Mouse (Mus musculus): ENCODE measurements around the gene Clpb. TPM values are rescaled to one million over a fixed set of nuclear protein-coding genes. Genes with fewer than 3 reads are reported as not detected.

Clpb gene
- polyA plus RNA-seq, 1 experiment from 2014 or later = 59.6 TPM

DNA sequence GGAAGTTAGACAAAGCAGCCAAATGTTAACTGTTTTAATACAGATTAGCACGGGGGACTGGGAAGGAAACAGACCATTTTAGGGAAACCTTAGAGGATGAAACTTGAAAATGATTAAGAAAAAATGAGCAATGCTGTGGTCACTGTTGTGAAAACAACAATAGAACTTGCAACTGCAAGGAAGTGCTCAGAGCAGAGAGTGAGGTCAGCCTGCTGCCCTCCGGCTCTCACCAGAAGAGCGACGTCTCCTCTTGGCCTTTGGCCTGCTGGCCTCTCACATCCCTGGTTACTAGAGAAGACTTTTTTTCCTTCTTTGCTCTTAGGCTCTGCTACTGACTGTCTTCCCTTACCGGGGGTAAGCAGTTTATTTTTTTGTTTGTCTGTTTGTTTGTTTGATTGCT lies 19.5 kb downstream of the Clpb start:
- 52% methylated on average over 5 of the region's 5 CpGs for WGBS
- ATAC-seq (ENCODE audit: low read depth) = no peak
- H3K4me3 ChIP-seq (ENCODE audit: low read length) = no peak overlapping the region
- no peaks in the 10 kb centered on the region for H3K4me1 ChIP-seq (replicated peaks; ENCODE audit: control insufficient read depth, insufficient read depth, low read length)
- no peaks in the 10 kb centered on the region for H3K27me3 ChIP-seq (ENCODE audit: control insufficient read depth, insufficient read depth, low read depth, low read length)
- no peak overlapping the region for H3K9ac ChIP-seq (ENCODE audit: low read length)
- no peak overlapping the region for H3K27ac ChIP-seq (ENCODE audit: low read length)
- no peak overlapping the region for H3K4me2 ChIP-seq (ENCODE audit: low read depth, low read length)
- no peaks in the 10 kb centered on the region for H3K36me3 ChIP-seq (ENCODE audit: control insufficient read depth, insufficient read depth, low read length)
- H3K9me3 ChIP-seq (ENCODE audit: control insufficient read depth, low read length) = no peaks in the 10 kb centered on the region

- no peak overlapping the region for H3K4me2 ChIP-seq (ENCODE audit: low read depth, low read length)
- H3K9me3 ChIP-seq (ENCODE audit: control insufficient read depth, low read length) = no peaks in the 10 kb centered on the region
- H3K4me3 ChIP-seq (ENCODE audit: low read length) = no peak overlapping the region
- H3K4me1 ChIP-seq (replicated peaks; ENCODE audit: control insufficient read depth, insufficient read depth, low read length) = no peaks in the 10 kb centered on the region
- no peak overlapping the region for H3K27ac ChIP-seq (ENCODE audit: low read length)
- no peaks in the 10 kb centered on the region for H3K36me3 ChIP-seq (ENCODE audit: control insufficient read depth, insufficient read depth, low read length)
- no peaks in the 10 kb centered on the region for H3K27me3 ChIP-seq (ENCODE audit: control insufficient read depth, insufficient read depth, low read depth, low read length)
- WGBS = 60% methylated on average over 9 of the region's 9 CpGs
- ATAC-seq (ENCODE audit: low read depth) = no peak
- no peak overlapping the region for H3K9ac ChIP-seq (ENCODE audit: low read length)
Measured at GRCm38 (mm10) chr7:101683976-101684630, 20.7 kb downstream of the Clpb start.

DNA sequence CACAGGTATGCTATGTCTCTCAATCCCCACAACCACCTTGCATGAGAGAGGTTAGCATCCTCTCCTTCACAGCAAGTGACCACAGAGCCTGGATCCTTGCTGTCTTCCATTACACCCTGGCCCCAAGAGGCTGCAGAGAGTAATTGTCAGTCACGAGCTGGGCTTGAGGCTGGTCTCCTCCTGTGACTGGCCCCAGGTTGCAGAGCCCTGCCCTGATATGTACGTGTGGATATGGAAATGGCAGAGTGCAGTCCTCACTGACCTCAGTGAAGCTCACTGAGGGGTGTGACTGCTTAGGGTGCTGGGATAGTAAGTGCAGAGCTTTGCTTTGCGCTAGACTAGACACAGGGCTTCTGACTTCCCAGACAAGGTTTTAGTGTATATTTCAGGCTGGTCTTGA lies 21.2 kb downstream of the Clpb start:
- H3K36me3 ChIP-seq (ENCODE audit: control insufficient read depth, insufficient read depth, low read length) = no peaks in the 10 kb centered on the region
- WGBS = 51% methylated on average over 3 of the region's 3 CpGs
- H3K27ac ChIP-seq (ENCODE audit: low read length) = no peak overlapping the region
- no peaks in the 10 kb centered on the region for H3K9me3 ChIP-seq (ENCODE audit: control insufficient read depth, low read length)
- no peak overlapping the region for H3K4me2 ChIP-seq (ENCODE audit: low read depth, low read length)
- no peaks in the 10 kb centered on the region for H3K4me1 ChIP-seq (replicated peaks; ENCODE audit: control insufficient read depth, insufficient read depth, low read length)
- no peak for ATAC-seq (ENCODE audit: low read depth)
- no peak overlapping the region for H3K4me3 ChIP-seq (ENCODE audit: low read length)
- no peaks in the 10 kb centered on the region for H3K27me3 ChIP-seq (ENCODE audit: control insufficient read depth, insufficient read depth, low read depth, low read length)
- H3K9ac ChIP-seq (ENCODE audit: low read length) = no peak overlapping the region

GRCm38 (mm10) chr7:101687144-101687543 lies 23.7 kb downstream of the Clpb start:
- Histone ChIP-seq H3K4me2 (ENCODE audit: low read depth, low read length) (no peak overlapping the region), H3K4me3 (ENCODE audit: low read length) (no peak overlapping the region), H3K9ac (ENCODE audit: low read length) (no peak overlapping the region), H3K27me3 (ENCODE audit: control insufficient read depth, insufficient read depth, low read depth, low read length) (no peaks in the 10 kb centered on the region), H3K4me1 (replicated peaks; ENCODE audit: control insufficient read depth, insufficient read depth, low read length) (no peaks in the 10 kb centered on the region), H3K9me3 (ENCODE audit: control insufficient read depth, low read length) (no peaks in the 10 kb centered on the region), H3K27ac (ENCODE audit: low read length) (no peak overlapping the region), H3K36me3 (ENCODE audit: control insufficient read depth, insufficient read depth, low read length) (no peaks in the 10 kb centered on the region)
- ATAC-seq (ENCODE audit: low read depth) = no peak
- WGBS = 76% methylated on average over 2 of the region's 2 CpGs

GRCm38 (mm10) chr7:101690471-101690870 lies 27.0 kb downstream of the Clpb start:
- no peaks in the 10 kb centered on the region for H3K4me1 ChIP-seq (replicated peaks; ENCODE audit: control insufficient read depth, insufficient read depth, low read length)
- WGBS = 83% methylated on average over 2 of the region's 2 CpGs
- no peak overlapping the region for H3K4me2 ChIP-seq (ENCODE audit: low read depth, low read length)
- no peak overlapping the region for H3K4me3 ChIP-seq (ENCODE audit: low read length)
- no peak for ATAC-seq (ENCODE audit: low read depth)
- H3K27ac ChIP-seq (ENCODE audit: low read length) = no peak overlapping the region
- no peaks in the 10 kb centered on the region for H3K36me3 ChIP-seq (ENCODE audit: control insufficient read depth, insufficient read depth, low read length)
- H3K9ac ChIP-seq (ENCODE audit: low read length) = no peak overlapping the region
- no peaks in the 10 kb centered on the region for H3K27me3 ChIP-seq (ENCODE audit: control insufficient read depth, insufficient read depth, low read depth, low read length)
- H3K9me3 ChIP-seq (ENCODE audit: control insufficient read depth, low read length) = no peaks in the 10 kb centered on the region

DNA sequence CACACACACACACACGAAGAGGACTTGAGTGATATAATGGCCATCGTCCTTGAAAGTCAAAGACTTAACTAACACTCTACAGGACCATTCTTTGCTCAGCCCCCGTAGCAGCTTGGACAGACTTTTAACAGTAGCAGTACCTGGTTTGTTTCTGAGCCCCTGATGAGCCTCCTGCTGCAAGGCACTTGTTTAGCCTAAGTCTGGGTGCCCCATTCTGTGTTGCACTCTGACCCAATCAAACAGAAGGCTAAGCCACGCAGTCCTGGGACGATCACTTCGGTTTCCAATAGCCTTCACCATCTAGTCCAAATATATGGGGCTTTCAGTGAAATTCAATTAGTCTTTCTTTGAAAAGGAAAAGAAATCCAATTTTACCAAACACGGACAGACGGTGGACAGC lies 28.4 kb downstream of the Clpb start:
- ATAC-seq (ENCODE audit: low read depth) = no peak
- Histone ChIP-seq H3K27me3 (ENCODE audit: control insufficient read depth, insufficient read depth, low read depth, low read length) (no peaks in the 10 kb centered on the region), H3K4me1 (replicated peaks; ENCODE audit: control insufficient read depth, insufficient read depth, low read length) (no peaks in the 10 kb centered on the region), H3K27ac (ENCODE audit: low read length) (no peak overlapping the region), H3K4me3 (ENCODE audit: low read length) (no peak overlapping the region), H3K9ac (ENCODE audit: low read length) (no peak overlapping the region), H3K4me2 (ENCODE audit: low read depth, low read length) (no peak overlapping the region), H3K36me3 (ENCODE audit: control insufficient read depth, insufficient read depth, low read length) (no peaks in the 10 kb centered on the region), H3K9me3 (ENCODE audit: control insufficient read depth, low read length) (no peaks in the 10 kb centered on the region)
- WGBS = 77% methylated on average over 8 of the region's 8 CpGs

- Histone ChIP-seq H3K4me2 (ENCODE audit: low read depth, low read length) (no peak overlapping the region), H3K9me3 (ENCODE audit: control insufficient read depth, low read length) (no peaks in the 10 kb centered on the region), H3K27ac (ENCODE audit: low read length) (no peak overlapping the region), H3K27me3 (ENCODE audit: control insufficient read depth, insufficient read depth, low read depth, low read length) (no peaks in the 10 kb centered on the region), H3K36me3 (ENCODE audit: control insufficient read depth, insufficient read depth, low read length) (no peaks in the 10 kb centered on the region), H3K4me1 (replicated peaks; ENCODE audit: control insufficient read depth, insufficient read depth, low read length) (no peaks in the 10 kb centered on the region), H3K4me3 (ENCODE audit: low read length) (no peak overlapping the region), H3K9ac (ENCODE audit: low read length) (no peak overlapping the region)
- no peak for ATAC-seq (ENCODE audit: low read depth)
- 71% methylated on average over 14 of the region's 14 CpGs for WGBS
Measured at GRCm38 (mm10) chr7:101692446-101692845, 29.0 kb downstream of the Clpb start.

DNA sequence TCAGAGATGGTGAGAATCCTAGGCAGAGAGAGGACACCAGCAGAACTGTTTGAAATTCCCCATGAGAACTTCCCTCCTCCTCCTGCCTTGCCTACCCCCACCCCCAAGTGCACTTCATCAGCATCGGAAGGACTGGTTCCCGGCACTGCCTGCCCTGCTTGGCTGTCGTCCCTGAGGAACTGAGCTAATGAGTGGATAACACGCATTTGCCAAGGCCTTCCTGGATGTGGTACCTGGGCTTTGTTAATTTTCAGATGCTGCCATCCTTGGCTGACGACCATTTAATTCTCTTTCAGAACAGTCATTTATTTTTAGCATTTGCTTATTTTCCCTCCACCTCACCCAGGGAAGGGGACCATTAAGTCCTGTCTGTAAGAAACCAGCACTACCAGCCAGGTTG lies 32.0 kb downstream of the Clpb start:
- Histone ChIP-seq H3K27me3 (ENCODE audit: control insufficient read depth, insufficient read depth, low read depth, low read length) (no peaks in the 10 kb centered on the region), H3K4me3 (ENCODE audit: low read length) (no peak overlapping the region), H3K4me2 (ENCODE audit: low read depth, low read length) (no peak overlapping the region), H3K9ac (ENCODE audit: low read length) (no peak overlapping the region), H3K36me3 (ENCODE audit: control insufficient read depth, insufficient read depth, low read length) (no peaks in the 10 kb centered on the region), H3K27ac (ENCODE audit: low read length) (no peak overlapping the region), H3K9me3 (ENCODE audit: control insufficient read depth, low read length) (no peaks in the 10 kb centered on the region), H3K4me1 (replicated peaks; ENCODE audit: control insufficient read depth, insufficient read depth, low read length) (no peaks in the 10 kb centered on the region)
- ATAC-seq (ENCODE audit: low read depth) = no peak
- 54% methylated on average over 5 of the region's 5 CpGs for WGBS

DNA sequence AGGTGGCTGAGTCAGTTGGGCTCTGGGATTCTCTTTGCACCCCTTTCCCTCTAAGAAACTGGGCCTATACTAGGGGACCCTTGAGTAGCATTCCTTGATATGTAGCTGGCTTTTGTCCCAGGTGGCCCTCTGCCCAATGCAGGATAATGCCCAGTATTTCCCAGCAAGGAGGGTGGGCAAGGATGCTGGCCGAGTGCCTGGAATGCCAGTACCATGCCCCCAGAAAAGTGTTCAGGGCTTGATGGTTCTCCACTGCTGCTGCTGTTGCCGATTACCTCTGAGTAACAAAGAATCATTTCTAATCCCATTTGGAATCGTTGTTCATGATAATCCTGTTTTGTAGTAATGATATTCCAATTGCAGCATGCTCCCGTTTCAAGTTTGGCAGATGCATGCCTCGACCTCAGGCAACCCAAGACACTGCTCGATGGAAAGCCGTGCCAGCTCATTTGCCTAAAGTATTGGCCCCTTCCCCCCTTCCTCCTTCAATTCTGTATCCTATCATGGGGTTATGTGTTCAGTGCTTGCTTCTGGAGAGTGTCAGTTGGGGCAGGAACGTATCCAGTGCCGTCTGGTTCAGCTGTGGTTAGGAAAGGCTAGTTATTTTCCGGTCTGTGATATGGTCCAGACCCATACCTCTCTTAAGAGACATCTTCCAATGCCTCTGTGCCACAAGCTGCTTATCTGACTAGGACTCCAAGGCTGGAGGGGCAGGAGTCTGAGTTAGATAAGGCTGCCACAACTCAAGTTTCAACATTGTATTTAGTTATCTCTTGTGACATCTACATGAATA lies 33.7 kb downstream of the Clpb start:
- 81% methylated on average over 10 of the region's 10 CpGs for WGBS

More for the DNA sequence above, 33.7 kb downstream of the Clpb start:
- H3K4me2 ChIP-seq (ENCODE audit: low read depth, low read length) = no peak overlapping the region
- H3K27me3 ChIP-seq (ENCODE audit: control insufficient read depth, insufficient read depth, low read depth, low read length) = no peaks in the 10 kb centered on the region
- H3K4me3 ChIP-seq (ENCODE audit: low read length) = no peak overlapping the region
- H3K9me3 ChIP-seq (ENCODE audit: control insufficient read depth, low read length) = no peaks in the 10 kb centered on the region
- H3K9ac ChIP-seq (ENCODE audit: low read length) = no peak overlapping the region
- no peaks in the 10 kb centered on the region for H3K36me3 ChIP-seq (ENCODE audit: control insufficient read depth, insufficient read depth, low read length)
- ATAC-seq (ENCODE audit: low read depth) = no peak
- H3K27ac ChIP-seq (ENCODE audit: low read length) = no peak overlapping the region
- H3K4me1 ChIP-seq (replicated peaks; ENCODE audit: control insufficient read depth, insufficient read depth, low read length) = no peaks in the 10 kb centered on the region

Data from lung, embryonic 16.5 days (tissue).